ENCODE assay signal across 15 mouse cellular contexts in the genomic region with DNA sequence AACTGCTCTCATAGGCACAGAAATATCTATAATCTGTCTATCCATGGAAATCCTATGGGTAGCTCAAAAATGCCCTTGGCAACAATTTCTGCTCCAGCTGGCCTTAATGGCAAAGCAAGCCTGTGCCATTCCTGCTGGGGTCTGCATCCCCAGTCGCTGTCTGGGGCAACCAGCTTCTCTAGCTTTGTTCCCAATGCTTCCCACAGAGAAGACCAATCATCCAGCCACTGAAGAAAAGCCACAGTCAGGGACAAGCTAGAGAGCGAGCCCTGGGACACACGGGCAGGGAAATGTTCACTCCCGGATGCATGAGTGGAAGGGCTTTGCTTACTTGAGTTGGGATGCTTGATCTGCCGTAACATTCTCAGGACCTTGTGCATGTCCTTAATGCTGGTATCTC. TPM values are rescaled to one million over a fixed set of nuclear protein-coding genes. Genes with fewer than 3 reads are reported as not detected.
DNase-seq lines count a peak whose midpoint lies in the region; ATAC-seq and TF ChIP-seq lines count a peak whose summit lies in the region.
"Had no signal": no experiment of that assay in that cellular context is flagged by ENCODE, and none has a peak within 500 bp of the region (broad histone marks: within the 10 kb centered on the region; RNA-seq: fewer than 3 reads in every experiment).

No protein-coding gene starts in this region.

- peak; percentile 82 for DNase-seq in heart, adult 11 months
- DNase-seq in heart, postnatal 25 days (ENCODE audit: low spot score), result no peak
- DNase-seq in hindbrain, postnatal 0 days (ENCODE audit: low spot score), result peak; percentile 46
- DNase-seq in hindbrain, embryonic 11.5 days (ENCODE audit: low spot score), result no peak
- peak; percentile 49 for DNase-seq in midbrain, postnatal 0 days (ENCODE audit: low spot score)
- DNase-seq in cerebellum, postnatal 14 days, result no peak
- DNase-seq: cerebellum, adult 18-20 months; cerebellum, adult 9-11 months; forebrain, postnatal 0 days; gastrocnemius, postnatal 36 days; heart, postnatal 10 days had no signal

- no peak overlapping the region for H3K9ac ChIP-seq in hindbrain, postnatal 0 days (replicated peaks; ENCODE audit: low read length)
- no peak overlapping the region for H3K9ac ChIP-seq in hindbrain, embryonic 11.5 days (ENCODE audit: low read depth, low read length)
- no peak overlapping the region for H3K9ac ChIP-seq in midbrain, postnatal 0 days (replicated peaks; ENCODE audit: low read length, poor library complexity, severe bottlenecking)
- no peak overlapping the region for H3K9ac ChIP-seq in midbrain, embryonic 15.5 days
- H3K9ac ChIP-seq: forebrain, embryonic 13.5 days; forebrain, postnatal 0 days had no signal

- peak; percentile 76 for ATAC-seq in hindbrain, postnatal 0 days
- ATAC-seq in hindbrain, embryonic 11.5 days (ENCODE audit: low FRiP score), result no peak
- no peak for ATAC-seq in midbrain, postnatal 0 days (ENCODE audit: low FRiP score)
- ATAC-seq in midbrain, embryonic 15.5 days (replicated peaks), result no peak
- ATAC-seq: forebrain, embryonic 13.5 days; forebrain, postnatal 0 days had no signal

- H3K4me3 ChIP-seq in hindbrain, postnatal 0 days (ENCODE audit: low read length), result no peak overlapping the region
- H3K4me3 ChIP-seq in hindbrain, embryonic 11.5 days (ENCODE audit: low read depth, low read length), result no peak overlapping the region
- no peak overlapping the region for H3K4me3 ChIP-seq in midbrain, postnatal 0 days (ENCODE audit: low read depth, low read length)
- H3K4me3 ChIP-seq in midbrain, embryonic 15.5 days, result no peak overlapping the region
- H3K4me3 ChIP-seq: embryonic facial prominence, embryonic 10.5 days; forebrain, embryonic 13.5 days; heart, embryonic 10.5 days had no signal

- no peak overlapping the region for H3K4me2 ChIP-seq in hindbrain, postnatal 0 days (ENCODE audit: low read depth, low read length)
- H3K4me2 ChIP-seq in hindbrain, embryonic 11.5 days (replicated peaks; ENCODE audit: low read depth, low read length), result no peak overlapping the region
- H3K4me2 ChIP-seq in midbrain, postnatal 0 days (ENCODE audit: low read depth, low read length, poor library complexity, severe bottlenecking), result no peak overlapping the region
- H3K4me2 ChIP-seq in midbrain, embryonic 15.5 days, result no peak overlapping the region
- H3K4me2 ChIP-seq: forebrain, embryonic 13.5 days had no signal

- H3K9me3 ChIP-seq in hindbrain, postnatal 0 days (ENCODE audit: low read length), result no peaks in the 10 kb centered on the region
- no peaks in the 10 kb centered on the region for H3K9me3 ChIP-seq in hindbrain, embryonic 11.5 days (ENCODE audit: control insufficient read depth, low read length)
- H3K9me3 ChIP-seq in midbrain, postnatal 0 days (ENCODE audit: low read length), result no peaks in the 10 kb centered on the region
- no peaks in the 10 kb centered on the region for H3K9me3 ChIP-seq in midbrain, embryonic 15.5 days
- H3K9me3 ChIP-seq: forebrain, embryonic 13.5 days had no signal

- peak overlapping the region; percentile 26; the same call in 1 of the 2 replicates for H3K27ac ChIP-seq in hindbrain, postnatal 0 days
- no peak overlapping the region for H3K27ac ChIP-seq in hindbrain, embryonic 11.5 days (ENCODE audit: low read depth, low read length)
- H3K27ac ChIP-seq in midbrain, postnatal 0 days (ENCODE audit: low read depth, low read length), result no peak overlapping the region
- H3K27ac ChIP-seq in midbrain, embryonic 15.5 days, result no peak overlapping the region
- H3K27ac ChIP-seq: embryonic facial prominence, embryonic 10.5 days; forebrain, embryonic 13.5 days; heart, embryonic 10.5 days had no signal

- WGBS in hindbrain, postnatal 0 days, result 41% methylated on average over 5 of the region's 5 CpGs
- WGBS in hindbrain, embryonic 11.5 days, result 89% methylated on average over 5 of the region's 5 CpGs
- WGBS in midbrain, postnatal 0 days, result 79% methylated on average over 5 of the region's 5 CpGs
- 84% methylated on average over 5 of the region's 5 CpGs for WGBS in midbrain, embryonic 15.5 days

- TF ChIP-seq CTCF in hindbrain, postnatal 0 days (IDR thresholded peaks at IDR 0.05; ENCODE audit: low read depth), result no peak
- TF ChIP-seq CTCF in midbrain, postnatal 0 days (IDR thresholded peaks at IDR 0.05), result no peak

- H3K27me3 ChIP-seq in hindbrain, postnatal 0 days (ENCODE audit: insufficient read depth, low read length), result no peaks in the 10 kb centered on the region
- H3K27me3 ChIP-seq in hindbrain, embryonic 11.5 days (ENCODE audit: control insufficient read depth, insufficient read depth, low read length), result no peaks in the 10 kb centered on the region
- H3K27me3 ChIP-seq in midbrain, postnatal 0 days (ENCODE audit: insufficient read depth, low read length), result no peaks in the 10 kb centered on the region
- no peaks in the 10 kb centered on the region for H3K27me3 ChIP-seq in midbrain, embryonic 15.5 days (replicated peaks)
- H3K27me3 ChIP-seq: forebrain, embryonic 13.5 days had no signal

- intact Hi-C loops in heart, postnatal 25 days (cut with DNase I), result no loop called here

- no peaks in the 10 kb centered on the region for H3K4me1 ChIP-seq in hindbrain, postnatal 0 days (ENCODE audit: insufficient read depth, low read length)
- H3K4me1 ChIP-seq in hindbrain, embryonic 11.5 days (replicated peaks; ENCODE audit: control insufficient read depth, insufficient read depth, low read length), result no peaks in the 10 kb centered on the region
- no peaks in the 10 kb centered on the region for H3K4me1 ChIP-seq in midbrain, postnatal 0 days (ENCODE audit: insufficient read depth, low read length)
- H3K4me1 ChIP-seq in midbrain, embryonic 15.5 days, result no peaks in the 10 kb centered on the region; the same call in 1 of the 2 replicates
- H3K4me1 ChIP-seq: embryonic facial prominence, embryonic 10.5 days; heart, embryonic 10.5 days had no signal

- peaks cover 3% of the 10 kb centered on the region; the same call in 1 of the 2 replicates for H3K36me3 ChIP-seq in hindbrain, postnatal 0 days (ENCODE audit: insufficient read depth, low read length)
- H3K36me3 ChIP-seq in hindbrain, embryonic 11.5 days (ENCODE audit: control insufficient read depth, insufficient read depth, low read length), result no peaks in the 10 kb centered on the region
- H3K36me3 ChIP-seq in midbrain, postnatal 0 days (ENCODE audit: insufficient read depth, low read length), result no peaks in the 10 kb centered on the region
- no peaks in the 10 kb centered on the region; the same call in 1 of the 2 replicates for H3K36me3 ChIP-seq in midbrain, embryonic 15.5 days (replicated peaks)

RNA-seq across cellular contexts. Expression of gene Abca1, which starts 32.4 kb away (rescaled TPM):
- 10 to 100 TPM; 13.6 to 19.7 TPM for total RNA-seq in heart, postnatal 25 days (2021)
- 43.5 and 49.5 TPM in 2 replicates for total RNA-seq in hindbrain, postnatal 0 days (2014; rRNA removed)
- polyA plus RNA-seq in hindbrain, postnatal 0 days (2015; fragmentation: Nextera tagmentation; extraction: Ambion mirVana), result 8.8 TPM in 2 replicates
- 6.1 and 7.5 TPM in 2 replicates for polyA plus RNA-seq in hindbrain, embryonic 11.5 days (2014; fragmentation: Nextera tagmentation; extraction: Ambion mirVana)
- 49.2 and 63.5 TPM in 2 replicates for total RNA-seq in midbrain, postnatal 0 days (2014; rRNA removed)
- 8.0 and 8.6 TPM in 2 replicates for polyA plus RNA-seq in midbrain, postnatal 0 days (2015; fragmentation: Nextera tagmentation; extraction: Ambion mirVana)
- 11.3 and 12.0 TPM in 2 replicates for polyA plus RNA-seq in midbrain, embryonic 15.5 days (2015; fragmentation: Nextera tagmentation; extraction: Ambion mirVana)

Comparison
In these comparisons a context has a peak if more than half of its experiments do, and no peak if none do; other contexts are left out.
1. DNase-seq: peak in heart, adult 11 months (single experiment), hindbrain, postnatal 0 days (single experiment) and midbrain, postnatal 0 days (single experiment); none in heart, postnatal 25 days (single experiment), hindbrain, embryonic 11.5 days (single experiment) and cerebellum, postnatal 14 days (0 of 2).